Mouse (Mus musculus) lung, embryonic 14.5 days (tissue): ENCODE data around the gene Oasl1. TPM values are rescaled to one million over a fixed set of nuclear protein-coding genes. Genes with fewer than 3 reads are reported as not detected.
A peak's percentile ranks its signal among the peaks of the same experiment; 100 is the strongest.

ENCODE experiments used
- ATAC-seq: fragments of 200-750 bp; cut with Nextera tagmentation; 2 replicates; pipeline ENCODE4 v1.8.0; 2017; ENCODE audit warnings: mild to moderate bottlenecking, moderate TSS enrichment, moderate library complexity; ENCODE audit not compliant: insufficient read depth
- DNase-seq: peaks from one replicate; pipeline ENCODE4 v3.0.0-alpha.2; 2015
- H3K27ac ChIP-seq: fragments of 300-500 bp; sonication (generic); 2 replicates; pipeline ENCODE4 v1.5.1; 2014; ENCODE audit warnings: low read depth, mild to moderate bottlenecking, moderate library complexity
- H3K27me3 ChIP-seq: fragments of 300-500 bp; sonication (generic); 2 replicates; pipeline ENCODE4 v1.6.1; 2014; ENCODE audit warnings: low read length, control low read depth; ENCODE audit not compliant: insufficient read depth
- H3K36me3 ChIP-seq: fragments of 300-500 bp; sonication (generic); 2 replicates; pipeline ENCODE4 v1.6.1; 2014; ENCODE audit warnings: control low read depth; ENCODE audit not compliant: insufficient read depth
- H3K4me1 ChIP-seq: fragments of 300-500 bp; sonication (generic); 2 replicates; pipeline ENCODE4 v1.6.1; 2014; ENCODE audit warnings: antibody characterized with exemption, control low read depth; ENCODE audit not compliant: insufficient read depth
- H3K4me2 ChIP-seq: fragments of 300-500 bp; sonication (generic); 2 replicates; pipeline ENCODE4 v1.6.1; 2014; ENCODE audit warnings: mild to moderate bottlenecking
- H3K4me3 ChIP-seq: fragments of 300-500 bp; sonication (generic); 2 replicates; pipeline ENCODE4 v1.5.1; 2014; ENCODE audit warnings: low read depth, low read length
- H3K9ac ChIP-seq: fragments of 300-500 bp; sonication (generic); 2 replicates; pipeline ENCODE4 v1.6.1; 2014
- H3K9me3 ChIP-seq: fragments of 300-500 bp; sonication (generic); 2 replicates; pipeline ENCODE4 v1.6.1; 2016; ENCODE audit warnings: low read depth, low read length, control low read depth
- CTCF ChIP-seq: IDR thresholded peaks from 2 replicates; pipeline ENCODE4 v1.5.1; 2016; ENCODE audit warnings: antibody characterized with exemption, low read depth
- WGBS: fragments of 180-500 bp; shearing (Covaris S2); extraction: QIAGEN DNeasy Blood & Tissue Kit; methylation state at CpG from one replicate; pipeline ENCODE4 v1.1.7; 2014; 5-methylcytosine and 5-hydroxymethylcytosine counted together
- polyA plus RNA-seq: library from polyadenylated mRNA; unstranded; fragments of >200 nt; fragmentation: Nextera tagmentation; extraction: Ambion mirVana; gene quantifications from 2 replicates; pipeline ENCODE4 v1.2.1, GENCODE M21; 2014

Gene Oasl1
- polyA plus RNA-seq, 1 experiment from 2014 or later, result 0.50 TPM

DNA sequence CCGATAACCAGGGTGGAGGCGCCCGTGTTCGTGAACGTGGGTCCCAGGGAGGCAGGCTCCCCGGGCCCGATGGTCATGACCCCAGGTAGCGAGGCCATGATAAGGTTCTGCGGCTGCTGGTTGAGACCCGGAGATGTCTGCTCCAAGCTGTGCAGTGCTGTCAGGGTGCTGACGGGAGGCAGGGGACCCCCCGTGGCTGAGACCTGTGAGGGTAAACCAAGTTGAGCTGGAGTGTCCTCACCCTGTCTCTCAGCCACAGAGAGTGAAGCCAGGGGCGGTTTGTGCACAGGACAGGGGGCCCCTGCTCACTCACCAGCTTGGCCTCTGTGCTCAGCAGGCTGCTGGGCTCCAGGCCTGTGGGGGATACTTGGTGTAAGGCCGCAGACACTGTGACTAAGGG, 30.3 kb downstream of the Oasl1 start:
- no peak overlapping the region for H3K4me3 ChIP-seq
- H3K4me2 ChIP-seq, result no peak overlapping the region
- peaks cover 5% of the 10 kb centered on the region; the same call in 1 of the 2 replicates for H3K36me3 ChIP-seq
- no peak overlapping the region for H3K9ac ChIP-seq
- H3K27me3 ChIP-seq, result no peaks in the 10 kb centered on the region
- 0 out of 2 replicates have a peak, but pooled peaks cover 4% of the 10 kb centered on the region for H3K4me1 ChIP-seq
- 74% methylated on average over 14 of the region's 14 CpGs for WGBS
- DNase-seq (no peak), ATAC-seq (no peak)
- no peak overlapping the region for H3K27ac ChIP-seq
- H3K9me3 ChIP-seq, result no peaks in the 10 kb centered on the region
- TF ChIP-seq CTCF, result no peak

GRCm38 (mm10) chr5:114958069-114958468, 35.0 kb downstream of the Oasl1 start:
- ATAC-seq, result no peak
- H3K4me1 ChIP-seq, result no peaks in the 10 kb centered on the region
- WGBS, result 84% methylated on average over 5 of the region's 5 CpGs

GRCm38 (mm10) chr5:114961590-114962360, 38.7 kb downstream of the Oasl1 start:
- ATAC-seq, result peak; percentile 58
- TF ChIP-seq CTCF, result no peak
- Histone ChIP-seq H3K9me3 (no peaks in the 10 kb centered on the region), H3K4me3 (no peak overlapping the region), H3K36me3 (no peaks in the 10 kb centered on the region), H3K4me2 (no peak overlapping the region), H3K27me3 (no peaks in the 10 kb centered on the region), H3K4me1 (no peaks in the 10 kb centered on the region), H3K27ac (no peak overlapping the region), H3K9ac (no peak overlapping the region)
- 24% methylated on average over 4 of the region's 4 CpGs for WGBS
- peak; percentile 43 for DNase-seq

More at GRCm38 (mm10) chr5:114958069-114958468, 35.0 kb downstream of the Oasl1 start:
- Histone ChIP-seq H3K9ac (no peak overlapping the region), H3K4me3 (no peak overlapping the region), H3K36me3 (no peaks in the 10 kb centered on the region), H3K9me3 (no peaks in the 10 kb centered on the region), H3K27ac (no peak overlapping the region), H3K27me3 (no peaks in the 10 kb centered on the region), H3K4me2 (no peak overlapping the region)
- TF ChIP-seq CTCF, result no peak
- no peak for DNase-seq

DNA sequence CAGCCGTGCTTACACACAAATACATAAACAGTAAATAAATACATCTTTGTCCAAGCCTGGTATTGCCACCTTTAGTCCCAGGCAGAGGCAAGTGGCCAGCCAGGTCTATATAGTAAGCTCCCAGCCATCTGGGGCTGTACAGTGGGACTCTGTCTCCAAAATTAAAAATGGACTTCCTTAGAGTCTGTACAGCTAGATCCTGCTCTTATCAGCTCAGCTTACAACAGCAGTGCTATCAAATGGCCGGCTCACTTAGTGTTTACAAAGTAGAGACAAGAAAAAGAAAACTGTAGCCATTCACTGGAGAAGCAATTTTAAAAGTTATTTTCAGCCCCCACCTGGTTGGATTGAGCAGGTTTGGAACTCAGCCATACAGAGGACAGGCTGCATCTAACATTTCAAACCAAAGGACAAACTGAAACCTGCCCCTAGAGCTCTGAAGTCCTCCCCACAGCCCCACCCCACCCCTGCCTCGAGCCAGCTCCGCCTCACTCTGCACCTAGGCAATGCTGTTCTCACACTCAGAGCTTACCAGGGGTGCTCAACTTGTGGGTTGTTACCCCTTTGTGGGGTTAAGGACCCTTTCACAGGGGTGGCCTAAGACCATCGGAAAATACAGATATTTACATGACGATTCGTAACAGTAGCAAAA, 41.4 kb downstream of the Oasl1 start:
- ATAC-seq, result no peak
- H3K4me1 ChIP-seq, result no peaks in the 10 kb centered on the region
- no peak overlapping the region for H3K27ac ChIP-seq
- WGBS, result 30% methylated on average over 7 of the region's 7 CpGs
- no peak for TF ChIP-seq CTCF
- H3K9me3 ChIP-seq, result no peaks in the 10 kb centered on the region
- 0 out of 2 replicates have a peak, but pooled peaks cover 4% of the 10 kb centered on the region for H3K27me3 ChIP-seq
- H3K9ac ChIP-seq, result no peak overlapping the region
- no peak overlapping the region for H3K4me3 ChIP-seq
- H3K4me2 ChIP-seq, result no peak overlapping the region
- H3K36me3 ChIP-seq, result no peaks in the 10 kb centered on the region
- DNase-seq, result no peak

DNA sequence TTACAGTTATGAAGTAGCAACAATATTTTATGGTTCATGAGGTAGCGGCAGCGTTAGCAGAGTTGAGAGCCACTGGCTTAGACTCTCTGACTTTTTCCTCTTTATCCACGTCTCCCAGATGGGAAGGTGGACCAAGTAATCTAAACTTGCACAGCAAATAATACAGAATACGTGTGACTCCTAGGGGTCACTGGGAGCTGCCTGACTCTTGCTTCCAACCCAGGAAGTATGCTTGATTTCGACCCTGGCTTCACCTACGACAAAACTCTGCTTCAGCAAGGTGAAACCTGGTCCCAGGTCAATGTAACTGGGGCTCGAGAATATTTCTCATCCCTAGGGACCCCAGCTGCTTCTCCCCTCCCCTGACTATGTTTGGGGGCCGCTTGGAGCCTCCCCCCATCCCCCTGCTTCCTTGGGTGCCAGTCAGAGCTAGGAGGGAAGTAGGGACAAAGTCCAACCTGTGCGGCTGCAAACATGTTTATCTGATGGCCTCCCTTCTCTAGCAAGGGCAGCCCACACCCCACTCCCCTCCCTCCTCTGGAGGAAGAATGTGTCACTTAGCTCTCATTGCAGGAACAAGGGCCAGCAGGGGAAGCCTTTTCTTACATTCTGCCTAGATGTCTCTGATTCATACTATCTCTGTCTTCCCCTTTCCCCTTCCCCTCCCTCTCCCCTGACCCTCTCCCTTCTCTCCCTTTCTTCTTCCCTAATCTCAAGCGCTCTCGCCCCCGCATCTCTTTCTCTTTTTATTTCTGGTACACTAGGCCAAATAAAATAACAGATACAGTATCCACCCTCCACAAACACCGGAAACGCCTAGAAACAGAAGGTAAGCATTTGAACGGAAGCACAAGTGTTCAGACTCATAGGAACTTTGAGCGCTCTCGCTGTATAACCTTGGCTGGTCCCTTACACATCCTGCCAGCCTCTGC, 42.2 kb downstream of the Oasl1 start:
- Histone ChIP-seq H3K27ac (no peak overlapping the region), H3K27me3 (0 out of 2 replicates have a peak, but pooled peaks cover 4% of the 10 kb centered on the region), H3K9me3 (no peaks in the 10 kb centered on the region), H3K36me3 (no peaks in the 10 kb centered on the region), H3K4me2 (no peak overlapping the region), H3K4me3 (no peak overlapping the region), H3K4me1 (no peaks in the 10 kb centered on the region), H3K9ac (no peak overlapping the region)
- no peak for DNase-seq
- TF ChIP-seq CTCF, result no peak
- 40% methylated on average over 17 of the region's 17 CpGs for WGBS
- no peak for ATAC-seq

DNA sequence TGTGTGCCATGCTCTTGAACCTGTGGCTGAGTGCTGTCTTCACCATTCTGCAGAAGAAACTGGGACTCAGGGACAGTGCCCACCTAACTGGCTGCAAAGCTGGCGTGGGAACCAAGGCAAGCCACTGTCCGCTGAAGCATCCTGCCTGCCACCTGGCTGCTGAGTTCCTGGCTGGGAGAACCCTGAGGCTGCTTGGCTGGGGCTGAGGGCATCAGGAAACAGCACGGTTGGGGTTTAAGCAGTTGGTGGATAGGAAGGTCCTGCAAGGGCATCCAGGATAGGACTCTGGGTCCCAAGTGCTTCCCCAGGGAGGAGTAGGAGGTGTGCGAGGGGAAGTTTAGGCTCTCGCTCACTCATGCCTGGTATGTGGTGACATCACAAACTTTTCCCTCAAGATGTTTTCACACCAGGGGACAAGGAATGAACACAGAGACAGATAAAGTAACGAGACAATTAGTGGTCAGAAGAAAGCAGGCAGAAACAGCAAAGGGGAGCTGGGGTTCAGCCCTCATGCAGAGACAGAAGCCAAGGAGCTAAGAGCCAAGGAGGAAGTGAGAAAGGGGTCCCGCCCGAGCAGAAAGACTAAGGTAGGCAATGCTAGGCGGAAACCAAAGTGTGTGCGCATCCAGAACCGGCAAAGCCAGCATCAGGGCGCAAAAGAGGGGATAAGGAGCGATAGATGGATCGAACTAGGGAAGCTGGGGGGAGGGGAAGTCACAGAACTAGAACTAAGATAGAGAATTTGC, 44.7 kb downstream of the Oasl1 start:
- DNase-seq, result no peak
- no peak overlapping the region for H3K4me3 ChIP-seq
- no peaks in the 10 kb centered on the region for H3K36me3 ChIP-seq
- H3K9ac ChIP-seq, result no peak overlapping the region
- no peak overlapping the region for H3K4me2 ChIP-seq
- H3K27me3 ChIP-seq, result 0 out of 2 replicates have a peak, but pooled peaks cover 4% of the 10 kb centered on the region
- no peak for ATAC-seq
- no peaks in the 10 kb centered on the region for H3K9me3 ChIP-seq
- TF ChIP-seq CTCF, result no peak
- H3K27ac ChIP-seq, result no peak overlapping the region
- WGBS, result 33% methylated on average over 14 of the region's 14 CpGs
- H3K4me1 ChIP-seq, result no peaks in the 10 kb centered on the region
